Mouse (Mus musculus): ENCODE results near the gene Gsto1. TPM values are rescaled to one million over a fixed set of nuclear protein-coding genes. Genes with fewer than 3 reads are reported as not detected.

Gsto1 gene
- total RNA-seq, 1 experiment, result 60.7 TPM

DNA sequence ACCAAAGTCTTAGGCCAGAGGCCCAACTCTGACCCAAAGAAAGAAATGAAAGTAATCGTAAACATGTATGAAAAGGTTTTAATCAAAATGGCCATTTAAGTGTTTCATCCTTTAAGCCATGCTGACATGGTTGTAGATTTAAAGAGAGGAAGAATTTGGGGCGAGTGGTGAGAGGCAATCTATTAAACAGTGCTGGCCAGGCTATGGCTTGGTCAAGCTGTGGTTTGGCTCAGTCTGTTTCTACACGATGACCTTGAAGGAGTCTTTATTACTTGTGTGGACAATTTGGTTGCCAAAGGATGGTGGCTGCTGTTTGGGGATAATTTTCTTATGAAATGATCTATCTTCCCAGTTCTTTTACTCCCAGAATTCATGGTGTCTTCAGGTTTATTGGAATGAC is 1.7 kb upstream of the Gsto1 start:
- no peaks in the 10 kb centered on the region for H3K36me3 ChIP-seq (ENCODE audit: control insufficient read depth, insufficient read depth, low read length, poor library complexity, severe bottlenecking)
- TF ChIP-seq CHD2 (IDR thresholded peaks at IDR 0.05; ENCODE audit: low read depth, low read length), result no peak
- TF ChIP-seq MAFK (IDR thresholded peaks at IDR 0.05; ENCODE audit: insufficient read depth, low read depth, low read length), result no peak
- H3K4me3 ChIP-seq (ENCODE audit: insufficient read depth in 1 of 2, low read depth in 1 of 2, low read length in 2 of 2, poor library complexity in 1 of 2, severe bottlenecking in 1 of 2), result no peak overlapping the region
- 0 out of 4 replicates have a peak, but pooled peaks cover 0 to 3% of the 10 kb centered on the region in 2 experiments for H3K4me1 ChIP-seq (ENCODE audit: control insufficient read depth in 2 of 2, insufficient read depth in 2 of 2, low read length in 2 of 2, poor library complexity in 1 of 2)
- H3K9ac ChIP-seq (ENCODE audit: insufficient read depth, low read depth, low read length, poor library complexity, severe bottlenecking), result no peak overlapping the region
- no peaks in the 10 kb centered on the region for H3K9me3 ChIP-seq (ENCODE audit: control insufficient read depth, insufficient read depth, low read depth, low read length)
- H3K27ac ChIP-seq (ENCODE audit: insufficient read depth, low read depth, low read length, poor library complexity, severe bottlenecking), result no peak overlapping the region
- no peak for DNase-seq (ENCODE audit: low read depth, low spot score)
- in situ Hi-C loops (cut with MboI; ENCODE audit: low sequenced_read_pairs in 2 of 2, unreplicated experiment in 2 of 2), result no loop called here

DNA sequence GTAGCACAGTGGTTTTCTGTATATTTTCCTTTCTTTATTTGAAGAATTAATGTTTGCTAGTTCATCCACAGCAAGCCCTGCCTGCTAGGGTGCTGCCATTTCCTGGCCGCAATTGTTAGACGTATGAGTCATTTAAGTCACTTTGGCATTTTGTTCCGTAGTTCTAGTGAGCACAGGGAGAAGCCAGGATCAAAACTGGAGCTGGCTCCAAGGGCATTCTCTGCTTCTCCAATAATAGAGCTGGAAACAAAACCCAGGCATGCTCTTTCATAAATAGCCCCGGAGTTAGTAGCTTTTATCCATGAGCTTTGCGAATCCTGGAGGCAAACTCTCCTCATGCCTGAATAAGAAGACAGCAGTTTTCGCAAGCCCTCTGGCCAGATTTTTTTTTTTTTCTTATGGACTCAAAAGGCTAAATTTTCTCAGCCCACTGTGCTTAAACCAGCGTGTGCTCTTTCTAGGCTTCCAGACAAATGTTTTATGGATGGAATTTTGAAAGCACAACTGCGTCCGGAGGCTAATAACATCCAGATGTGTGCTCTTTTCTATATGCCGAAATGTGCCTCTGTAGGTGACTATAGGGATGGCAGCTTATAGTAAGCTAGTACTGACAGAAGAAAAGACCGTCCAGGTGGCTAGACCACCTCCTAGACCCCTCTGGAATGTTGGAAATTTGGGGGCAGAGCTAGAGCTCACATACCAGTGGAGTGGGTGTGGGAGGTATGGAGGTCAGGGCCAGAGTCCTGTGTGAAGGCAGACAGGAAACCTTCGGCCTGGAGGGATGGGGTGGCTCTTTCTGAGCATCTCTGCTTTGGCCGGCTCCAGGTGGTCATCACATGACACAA is 597 bp upstream of the Gsto1 start:
- Histone ChIP-seq H3K9ac (ENCODE audit: insufficient read depth, low read depth, low read length, poor library complexity, severe bottlenecking) (0 out of 2 replicates have a peak overlapping the region, but pooled peaks have one; percentile 34), H3K36me3 (ENCODE audit: control insufficient read depth, insufficient read depth, low read length, poor library complexity, severe bottlenecking) (peaks cover 6% of the 10 kb centered on the region; the same call in 1 of the 2 replicates), H3K9me3 (ENCODE audit: control insufficient read depth, insufficient read depth, low read depth, low read length) (no peaks in the 10 kb centered on the region), H3K4me3 (ENCODE audit: insufficient read depth in 1 of 2, low read depth in 1 of 2, low read length in 2 of 2, poor library complexity in 1 of 2, severe bottlenecking in 1 of 2) (peak overlapping the region; percentile 67; a peak in 3 of 4 replicates), H3K4me1 (ENCODE audit: control insufficient read depth in 2 of 2, insufficient read depth in 2 of 2, low read length in 2 of 2, poor library complexity in 1 of 2) (0 out of 4 replicates have a peak, but pooled peaks cover 0 to 3% of the 10 kb centered on the region in 2 experiments), H3K27ac (ENCODE audit: insufficient read depth, low read depth, low read length, poor library complexity, severe bottlenecking) (no peak overlapping the region)
- no peak for DNase-seq (ENCODE audit: low read depth, low spot score)
- TF ChIP-seq MAFK (IDR thresholded peaks at IDR 0.05; ENCODE audit: insufficient read depth, low read depth, low read length) (no peak), ZNF384 (IDR thresholded peaks at IDR 0.05; ENCODE audit: low read depth, low read length) (no peak), ZC3H11A (IDR thresholded peaks at IDR 0.05; ENCODE audit: borderline replicate concordance, low read depth, low read length) (no peak), HCFC1 (IDR thresholded peaks at IDR 0.05; ENCODE audit: borderline replicate concordance, insufficient read depth, low read length) (no peak), CHD2 (IDR thresholded peaks at IDR 0.05; ENCODE audit: low read depth, low read length) (no peak)
- in situ Hi-C loops (cut with MboI; ENCODE audit: low sequenced_read_pairs in 2 of 2, unreplicated experiment in 2 of 2), result no loop called here

DNA sequence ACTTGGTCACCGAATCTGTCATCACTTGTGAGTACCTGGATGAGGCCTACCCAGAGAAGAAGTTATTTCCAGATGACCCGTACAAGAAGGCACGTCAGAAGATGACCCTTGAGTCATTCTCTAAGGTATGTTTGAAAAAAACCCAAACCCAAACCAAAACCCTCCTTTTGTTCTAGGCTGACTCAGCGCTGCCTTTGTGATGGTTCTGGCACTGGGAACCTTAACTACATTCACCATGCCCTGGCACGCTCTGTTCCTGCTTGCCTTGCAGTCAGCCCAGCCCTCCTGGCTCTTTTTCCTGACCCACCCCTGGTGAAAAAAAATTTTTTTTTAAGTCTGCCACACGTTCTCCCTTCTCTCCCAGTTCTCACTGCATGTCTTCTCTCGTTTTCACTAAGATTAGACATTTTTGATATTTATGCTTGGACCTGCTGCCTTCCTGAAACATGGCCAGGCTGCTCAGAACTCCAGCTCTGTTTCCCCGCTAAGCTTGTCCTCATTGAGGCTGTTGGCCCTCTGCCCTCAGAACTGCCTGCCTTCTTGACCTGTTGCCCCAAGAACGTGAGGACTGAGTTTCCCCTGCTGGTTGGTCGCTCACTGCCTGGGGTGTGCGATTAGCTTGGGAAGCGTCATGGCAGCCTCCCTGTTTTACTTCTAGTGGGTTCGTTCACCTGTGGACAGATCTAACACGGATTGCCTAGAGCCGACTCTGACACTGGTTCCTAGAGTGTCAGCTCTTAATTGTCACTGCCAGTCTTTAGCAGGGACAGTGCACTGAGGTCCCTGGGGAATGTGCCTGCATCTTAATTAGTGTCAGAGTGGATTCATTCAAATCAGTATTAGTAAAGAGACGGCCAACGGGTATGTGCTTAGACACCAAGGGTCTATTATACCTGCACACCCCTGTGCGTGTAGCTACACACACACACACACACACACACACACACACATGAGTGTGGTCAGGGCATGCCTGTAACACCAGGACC is 3.5 kb downstream of the Gsto1 start:
- DNase-seq (ENCODE audit: low read depth, low spot score), result no peak
- 0 out of 4 replicates have a peak, but pooled peaks cover 0 to 3% of the 10 kb centered on the region in 2 experiments for H3K4me1 ChIP-seq (ENCODE audit: control insufficient read depth in 2 of 2, insufficient read depth in 2 of 2, low read length in 2 of 2, poor library complexity in 1 of 2)

DNA sequence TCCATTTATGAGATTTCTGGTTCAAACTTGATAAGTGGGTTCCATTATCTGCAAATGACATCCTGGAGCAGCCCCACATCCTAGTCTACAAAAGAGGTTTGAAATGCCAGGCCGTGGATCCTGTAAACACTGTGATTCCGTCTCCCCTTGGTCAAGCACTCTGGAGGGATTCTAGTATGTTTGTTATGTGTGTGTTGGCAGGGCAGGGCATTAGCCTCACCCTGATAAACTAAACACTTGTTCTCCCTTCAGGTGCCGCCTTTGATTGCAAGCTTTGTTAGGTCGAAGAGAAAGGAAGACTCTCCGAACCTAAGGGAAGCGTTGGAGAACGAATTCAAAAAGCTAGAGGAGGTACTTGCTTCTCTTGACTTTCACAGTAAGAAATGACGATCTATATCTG is 4.4 kb downstream of the Gsto1 start:
- H3K4me3 ChIP-seq (ENCODE audit: insufficient read depth in 1 of 2, low read depth in 1 of 2, low read length in 2 of 2, poor library complexity in 1 of 2, severe bottlenecking in 1 of 2), result no peak overlapping the region
- H3K9me3 ChIP-seq (ENCODE audit: control insufficient read depth, insufficient read depth, low read depth, low read length), result no peaks in the 10 kb centered on the region
- in situ Hi-C loops (cut with MboI; ENCODE audit: low sequenced_read_pairs in 2 of 2, unreplicated experiment in 2 of 2), result no loop called here
- no peak for DNase-seq (ENCODE audit: low read depth, low spot score)
- TF ChIP-seq ZNF384 (IDR thresholded peaks at IDR 0.05; ENCODE audit: low read depth, low read length) (no peak), MAFK (IDR thresholded peaks at IDR 0.05; ENCODE audit: insufficient read depth, low read depth, low read length) (no peak), ZC3H11A (IDR thresholded peaks at IDR 0.05; ENCODE audit: borderline replicate concordance, low read depth, low read length) (no peak), CHD2 (IDR thresholded peaks at IDR 0.05; ENCODE audit: low read depth, low read length) (no peak), HCFC1 (IDR thresholded peaks at IDR 0.05; ENCODE audit: borderline replicate concordance, insufficient read depth, low read length) (no peak)
- H3K4me1 ChIP-seq (ENCODE audit: control insufficient read depth in 2 of 2, insufficient read depth in 2 of 2, low read length in 2 of 2, poor library complexity in 1 of 2), result 0 out of 4 replicates have a peak, but pooled peaks cover 0 to 3% of the 10 kb centered on the region in 2 experiments
- peaks cover 6% of the 10 kb centered on the region; the same call in 1 of the 2 replicates for H3K36me3 ChIP-seq (ENCODE audit: control insufficient read depth, insufficient read depth, low read length, poor library complexity, severe bottlenecking)
- no peak overlapping the region for H3K27ac ChIP-seq (ENCODE audit: insufficient read depth, low read depth, low read length, poor library complexity, severe bottlenecking)
- no peak overlapping the region for H3K9ac ChIP-seq (ENCODE audit: insufficient read depth, low read depth, low read length, poor library complexity, severe bottlenecking)

More for the DNA sequence above, 3.5 kb downstream of the Gsto1 start:
- Histone ChIP-seq H3K9ac (ENCODE audit: insufficient read depth, low read depth, low read length, poor library complexity, severe bottlenecking) (no peak overlapping the region), H3K4me3 (ENCODE audit: insufficient read depth in 1 of 2, low read depth in 1 of 2, low read length in 2 of 2, poor library complexity in 1 of 2, severe bottlenecking in 1 of 2) (no peak overlapping the region), H3K36me3 (ENCODE audit: control insufficient read depth, insufficient read depth, low read length, poor library complexity, severe bottlenecking) (peaks cover 6% of the 10 kb centered on the region; the same call in 1 of the 2 replicates), H3K9me3 (ENCODE audit: control insufficient read depth, insufficient read depth, low read depth, low read length) (no peaks in the 10 kb centered on the region), H3K27ac (ENCODE audit: insufficient read depth, low read depth, low read length, poor library complexity, severe bottlenecking) (no peak overlapping the region)
- TF ChIP-seq CHD2 (IDR thresholded peaks at IDR 0.05; ENCODE audit: low read depth, low read length) (no peak), ZNF384 (IDR thresholded peaks at IDR 0.05; ENCODE audit: low read depth, low read length) (no peak), ZC3H11A (IDR thresholded peaks at IDR 0.05; ENCODE audit: borderline replicate concordance, low read depth, low read length) (no peak), HCFC1 (IDR thresholded peaks at IDR 0.05; ENCODE audit: borderline replicate concordance, insufficient read depth, low read length) (no peak), MAFK (IDR thresholded peaks at IDR 0.05; ENCODE audit: insufficient read depth, low read depth, low read length) (no peak)
- in situ Hi-C loops (cut with MboI; ENCODE audit: low sequenced_read_pairs in 2 of 2, unreplicated experiment in 2 of 2), result no loop called here

Measured in ES-E14 (cell line).